Mouse (Mus musculus): ENCODE results near the gene Cemip. TPM values are rescaled to one million over a fixed set of nuclear protein-coding genes. Genes with fewer than 3 reads are reported as not detected.

Gene Cemip
- total and polyA plus RNA-seq, 2 experiments from 2014 or later = 0.60 to 8.2 TPM

- Histone ChIP-seq H3K27me3 (ENCODE audit: insufficient read depth, low read length) (no peaks in the 10 kb centered on the region; the same call in 1 of the 2 replicates), H3K4me2 (ENCODE audit: low read depth, low read length, poor library complexity, severe bottlenecking) (no peak overlapping the region), H3K27ac (ENCODE audit: low read depth, low read length) (no peak overlapping the region), H3K9ac (replicated peaks; ENCODE audit: low read length, poor library complexity, severe bottlenecking) (no peak overlapping the region), H3K36me3 (ENCODE audit: insufficient read depth, low read length) (no peaks in the 10 kb centered on the region), H3K4me3 (ENCODE audit: low read depth, low read length) (no peak overlapping the region), H3K9me3 (ENCODE audit: low read length) (no peaks in the 10 kb centered on the region), H3K4me1 (ENCODE audit: insufficient read depth, low read length) (no peaks in the 10 kb centered on the region)
- no peak for TF ChIP-seq CTCF (IDR thresholded peaks at IDR 0.05)
- DNase-seq (ENCODE audit: low spot score) = no peak
- WGBS = 93% methylated on average over 2 of the region's 2 CpGs
- no peak for ATAC-seq (ENCODE audit: low FRiP score)
Measured at GRCm38 (mm10) chr7:84000671-84001070, 85.6 kb downstream of the Cemip start.

- H3K9me3 ChIP-seq (ENCODE audit: low read length) = no peaks in the 10 kb centered on the region
- H3K36me3 ChIP-seq (ENCODE audit: insufficient read depth, low read length) = no peaks in the 10 kb centered on the region
- no peak overlapping the region for H3K27ac ChIP-seq (ENCODE audit: low read depth, low read length)
- TF ChIP-seq CTCF (IDR thresholded peaks at IDR 0.05) = no peak
- H3K9ac ChIP-seq (replicated peaks; ENCODE audit: low read length, poor library complexity, severe bottlenecking) = no peak overlapping the region
- no peaks in the 10 kb centered on the region for H3K4me1 ChIP-seq (ENCODE audit: insufficient read depth, low read length)
- no peak for DNase-seq (ENCODE audit: low spot score)
- H3K4me3 ChIP-seq (ENCODE audit: low read depth, low read length) = no peak overlapping the region
- WGBS = 84% methylated on average over 1 of the region's 1 CpGs
- no peak for ATAC-seq (ENCODE audit: low FRiP score)
- no peaks in the 10 kb centered on the region; the same call in 1 of the 2 replicates for H3K27me3 ChIP-seq (ENCODE audit: insufficient read depth, low read length)
- H3K4me2 ChIP-seq (ENCODE audit: low read depth, low read length, poor library complexity, severe bottlenecking) = no peak overlapping the region
Measured at GRCm38 (mm10) chr7:83999647-84000046, 86.7 kb downstream of the Cemip start.

GRCm38 (mm10) chr7:83994348-83994747, 92.0 kb downstream of the Cemip start:
- DNase-seq (ENCODE audit: low spot score) = no peak
- Histone ChIP-seq H3K27me3 (ENCODE audit: insufficient read depth, low read length) (no peaks in the 10 kb centered on the region; the same call in 1 of the 2 replicates), H3K36me3 (ENCODE audit: insufficient read depth, low read length) (no peaks in the 10 kb centered on the region), H3K4me2 (ENCODE audit: low read depth, low read length, poor library complexity, severe bottlenecking) (no peak overlapping the region), H3K9me3 (ENCODE audit: low read length) (no peaks in the 10 kb centered on the region), H3K27ac (ENCODE audit: low read depth, low read length) (no peak overlapping the region), H3K4me3 (ENCODE audit: low read depth, low read length) (no peak overlapping the region), H3K4me1 (ENCODE audit: insufficient read depth, low read length) (no peaks in the 10 kb centered on the region), H3K9ac (replicated peaks; ENCODE audit: low read length, poor library complexity, severe bottlenecking) (no peak overlapping the region)
- WGBS = 93% methylated on average over 1 of the region's 1 CpGs
- no peak for ATAC-seq (ENCODE audit: low FRiP score)
- no peak for TF ChIP-seq CTCF (IDR thresholded peaks at IDR 0.05)

GRCm38 (mm10) chr7:83989294-83989693, 97.0 kb downstream of the Cemip start:
- H3K4me2 ChIP-seq (ENCODE audit: low read depth, low read length, poor library complexity, severe bottlenecking) = no peak overlapping the region
- H3K4me1 ChIP-seq (ENCODE audit: insufficient read depth, low read length) = no peaks in the 10 kb centered on the region
- no peak for TF ChIP-seq CTCF (IDR thresholded peaks at IDR 0.05)
- H3K9ac ChIP-seq (replicated peaks; ENCODE audit: low read length, poor library complexity, severe bottlenecking) = no peak overlapping the region
- 91% methylated on average over 4 of the region's 4 CpGs for WGBS
- no peak overlapping the region for H3K27ac ChIP-seq (ENCODE audit: low read depth, low read length)
- ATAC-seq (ENCODE audit: low FRiP score) (no peak), DNase-seq (ENCODE audit: low spot score) (no peak)
- H3K27me3 ChIP-seq (ENCODE audit: insufficient read depth, low read length) = no peaks in the 10 kb centered on the region
- H3K4me3 ChIP-seq (ENCODE audit: low read depth, low read length) = no peak overlapping the region
- H3K36me3 ChIP-seq (ENCODE audit: insufficient read depth, low read length) = no peaks in the 10 kb centered on the region
- no peaks in the 10 kb centered on the region for H3K9me3 ChIP-seq (ENCODE audit: low read length)

GRCm38 (mm10) chr7:83985751-83986150, 100.6 kb downstream of the Cemip start:
- Histone ChIP-seq H3K27me3 (ENCODE audit: insufficient read depth, low read length) (no peaks in the 10 kb centered on the region), H3K9me3 (ENCODE audit: low read length) (no peaks in the 10 kb centered on the region), H3K36me3 (ENCODE audit: insufficient read depth, low read length) (no peaks in the 10 kb centered on the region), H3K4me3 (ENCODE audit: low read depth, low read length) (no peak overlapping the region), H3K27ac (ENCODE audit: low read depth, low read length) (no peak overlapping the region), H3K9ac (replicated peaks; ENCODE audit: low read length, poor library complexity, severe bottlenecking) (no peak overlapping the region), H3K4me2 (ENCODE audit: low read depth, low read length, poor library complexity, severe bottlenecking) (no peak overlapping the region), H3K4me1 (ENCODE audit: insufficient read depth, low read length) (no peaks in the 10 kb centered on the region)
- TF ChIP-seq CTCF (IDR thresholded peaks at IDR 0.05) = no peak
- ATAC-seq (ENCODE audit: low FRiP score) (no peak), DNase-seq (ENCODE audit: low spot score) (no peak)
- WGBS = 73% methylated on average over 2 of the region's 2 CpGs

GRCm38 (mm10) chr7:83982566-83982965, 103.7 kb downstream of the Cemip start:
- Histone ChIP-seq H3K27ac (ENCODE audit: low read depth, low read length) (no peak overlapping the region), H3K36me3 (ENCODE audit: insufficient read depth, low read length) (no peaks in the 10 kb centered on the region), H3K4me3 (ENCODE audit: low read depth, low read length) (no peak overlapping the region), H3K9me3 (ENCODE audit: low read length) (no peaks in the 10 kb centered on the region), H3K4me2 (ENCODE audit: low read depth, low read length, poor library complexity, severe bottlenecking) (no peak overlapping the region), H3K27me3 (ENCODE audit: insufficient read depth, low read length) (no peaks in the 10 kb centered on the region), H3K9ac (replicated peaks; ENCODE audit: low read length, poor library complexity, severe bottlenecking) (no peak overlapping the region), H3K4me1 (ENCODE audit: insufficient read depth, low read length) (no peaks in the 10 kb centered on the region)
- DNase-seq (ENCODE audit: low spot score) (no peak), ATAC-seq (ENCODE audit: low FRiP score) (no peak)
- no peak for TF ChIP-seq CTCF (IDR thresholded peaks at IDR 0.05)
- WGBS = 89% methylated on average over 2 of the region's 2 CpGs

Data from midbrain, postnatal 0 days (tissue).